Mouse (Mus musculus) liver, adult 2 months (tissue): Measurements from ENCODE around the gene Map3k5. TPM values are rescaled to one million over a fixed set of nuclear protein-coding genes. Genes with fewer than 3 reads are reported as not detected.

Experiments used
- DNase-seq: peaks from one replicate; pipeline ENCODE4 v3.0.0-alpha.2; 2011; ENCODE audit warnings: low read depth, low spot score; ENCODE audit errors: extremely low read depth
- H3K27ac ChIP-seq: fragments of 200-500 bp; replicated peaks from 2 replicates; pipeline ENCODE4 v1.5.1; 2012; ENCODE audit warnings: low read depth, mild to moderate bottlenecking, control low read depth, inconsistent platforms, low read length; ENCODE audit not compliant: insufficient read depth
- H3K27me3 ChIP-seq: fragments of 200-500 bp; 2 replicates; pipeline ENCODE4 v1.6.1; 2012; ENCODE audit warnings: mild to moderate bottlenecking, moderate library complexity, low read length, inconsistent platforms; ENCODE audit not compliant: control insufficient read depth, insufficient read depth
- H3K36me3 ChIP-seq: fragments of 200-500 bp; 2 replicates; pipeline ENCODE4 v1.6.1; 2012; ENCODE audit warnings: low read length, inconsistent platforms; ENCODE audit not compliant: control insufficient read depth, insufficient read depth
- H3K4me1 ChIP-seq: fragments of 200-500 bp; 2 replicates; pipeline ENCODE4 v1.6.1; 2011; ENCODE audit warnings: low read length; ENCODE audit not compliant: control insufficient read depth, insufficient read depth
- H3K4me3 ChIP-seq: fragments of 200-500 bp; 2 replicates; pipeline ENCODE4 v1.5.1; 2011; ENCODE audit warnings: low read depth, mild to moderate bottlenecking, control low read depth, low read length, moderate library complexity; ENCODE audit not compliant: insufficient read depth
- H3K79me2 ChIP-seq: fragments of 200-500 bp; 2 replicates; pipeline ENCODE4 v1.6.1; 2012; ENCODE audit warnings: inconsistent platforms, mild to moderate bottlenecking, low read length, moderate library complexity; ENCODE audit not compliant: control insufficient read depth, insufficient read depth
- H3K9ac ChIP-seq: fragments of 200-500 bp; 2 replicates; pipeline ENCODE4 v1.6.1; 2012; ENCODE audit warnings: low read depth, mild to moderate bottlenecking, control low read depth, inconsistent platforms, low read length
- CTCF ChIP-seq: fragments of 200-500 bp; IDR thresholded peaks from 2 replicates; pipeline ENCODE4 v1.5.1; 2011; ENCODE audit warnings: low read depth, low read length, control low read depth
- POLR2A ChIP-seq: fragments of 200-500 bp; IDR thresholded peaks from 2 replicates; pipeline ENCODE4 v1.6.1; 2011; ENCODE audit warnings: low read length, control low read depth; ENCODE audit not compliant: insufficient read depth; ENCODE audit errors: extremely low read depth
- WGBS: fragments of 180-500 bp; shearing (Covaris S2); methylation state at CpG from one replicate; pipeline ENCODE4 v1.1.7; 2018; 5-methylcytosine and 5-hydroxymethylcytosine counted together
- polyA plus RNA-seq: library from polyadenylated mRNA; depleted of rRNA; stranded (reverse); fragments of >200 nt; gene quantifications from 2 replicates; pipeline ENCODE4 v1.2.3, GENCODE M21; 2012
- total RNA-seq: library from RNA; depleted of rRNA; stranded (reverse); fragments of >200 nt; gene quantifications from 2 replicates; pipeline ENCODE4 v1.2.3, GENCODE M21; 2014

The Map3k5 gene
- total and polyA plus RNA-seq, 2 experiments = 2.9 to 25.4 TPM

DNA sequence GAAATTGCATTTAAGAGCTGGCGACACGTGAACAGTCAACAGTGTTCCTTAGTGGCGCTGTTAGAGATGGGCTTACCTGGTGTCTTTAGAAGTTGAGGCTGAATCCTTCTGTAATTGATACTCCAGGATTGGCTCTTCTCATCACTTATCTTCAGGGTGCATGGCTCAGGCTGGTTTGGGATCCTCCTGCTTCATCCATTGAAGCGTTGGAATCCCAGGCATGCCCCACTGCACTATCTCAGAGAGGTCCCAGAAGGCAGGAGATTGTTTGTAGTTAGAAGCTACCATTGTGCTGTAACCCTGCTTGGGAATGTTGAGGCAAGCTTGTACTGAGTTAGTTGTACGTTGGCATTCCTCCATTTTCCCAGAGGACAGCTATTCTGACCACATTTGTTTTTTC lies 13.6 kb downstream of the Map3k5 start:
- 91% methylated on average over 5 of the region's 5 CpGs for WGBS

DNA sequence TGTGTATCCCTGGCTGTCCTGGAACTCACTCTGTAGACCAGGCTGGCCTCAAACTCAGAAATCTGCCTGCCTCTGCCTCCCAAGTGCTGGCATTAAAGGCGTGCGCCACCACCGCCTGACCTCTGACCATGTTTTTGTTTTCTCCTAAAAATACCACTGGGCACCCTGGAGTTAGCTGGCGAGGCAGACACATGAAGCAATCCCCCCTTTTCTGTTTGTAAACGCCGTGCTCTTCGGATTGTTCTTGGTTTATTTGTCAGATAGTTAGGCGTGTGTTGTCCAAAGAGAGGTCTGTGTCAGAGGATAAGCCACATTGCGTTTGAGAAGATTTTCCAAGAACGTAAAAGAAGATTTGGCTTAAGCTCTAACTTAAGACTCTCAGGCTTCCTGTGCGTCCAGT lies 14.1 kb downstream of the Map3k5 start:
- peaks cover 26% of the 10 kb centered on the region for H3K4me1 ChIP-seq
- H3K79me2 ChIP-seq = peaks cover 2% of the 10 kb centered on the region; the same call in 1 of the 2 replicates
- TF ChIP-seq POLR2A (no peak), CTCF (no peak)
- H3K36me3 ChIP-seq = no peaks in the 10 kb centered on the region
- DNase-seq = peak; percentile 94
- H3K27me3 ChIP-seq = no peaks in the 10 kb centered on the region
- peak overlapping the region; percentile 76 for H3K27ac ChIP-seq
- H3K9ac ChIP-seq = no peak overlapping the region
- H3K4me3 ChIP-seq = no peak overlapping the region
- 32% methylated on average over 11 of the region's 11 CpGs for WGBS

More for the DNA sequence above, 13.6 kb downstream of the Map3k5 start:
- H3K27me3 ChIP-seq = no peaks in the 10 kb centered on the region
- no peaks in the 10 kb centered on the region for H3K36me3 ChIP-seq
- H3K27ac ChIP-seq = peak overlapping the region; percentile 76
- H3K4me1 ChIP-seq = peaks cover 22% of the 10 kb centered on the region
- no peak for TF ChIP-seq POLR2A
- no peak for TF ChIP-seq CTCF
- H3K79me2 ChIP-seq = peaks cover 5% of the 10 kb centered on the region; the same call in 1 of the 2 replicates
- peak; percentile 48 for DNase-seq
- H3K9ac ChIP-seq = no peak overlapping the region
- no peak overlapping the region for H3K4me3 ChIP-seq

DNA sequence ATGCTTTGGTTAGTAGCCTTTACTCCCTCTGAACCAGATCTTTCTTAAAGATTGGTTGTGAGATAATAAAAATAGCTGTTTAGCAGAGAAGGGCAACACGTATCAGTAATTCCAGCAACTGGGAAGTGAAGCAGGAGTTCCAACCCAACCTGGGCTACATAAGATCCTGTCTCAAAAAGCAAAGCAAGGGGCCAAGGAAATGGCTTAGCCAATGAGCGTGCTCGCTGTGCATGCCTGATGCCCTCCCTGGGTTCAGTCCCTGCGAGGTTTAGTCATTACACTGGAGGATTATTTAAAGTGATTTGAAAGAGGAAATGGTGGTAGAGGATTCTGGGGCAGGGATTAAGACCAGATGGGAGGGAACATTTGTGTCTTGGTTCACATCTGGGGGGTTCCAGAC lies 14.8 kb downstream of the Map3k5 start:
- no peaks in the 10 kb centered on the region for H3K27me3 ChIP-seq
- no peak overlapping the region for H3K4me3 ChIP-seq
- H3K9ac ChIP-seq = no peak overlapping the region
- H3K27ac ChIP-seq = peak overlapping the region; percentile 75
- peaks cover 31% of the 10 kb centered on the region for H3K4me1 ChIP-seq
- WGBS = 95% methylated on average over 4 of the region's 4 CpGs
- no peak for TF ChIP-seq POLR2A
- no peak for TF ChIP-seq CTCF
- no peak for DNase-seq
- H3K79me2 ChIP-seq = peaks cover 4% of the 10 kb centered on the region; the same call in 1 of the 2 replicates
- H3K36me3 ChIP-seq = no peaks in the 10 kb centered on the region

GRCm38 (mm10) chr10:19953032-19953761 lies 18.9 kb downstream of the Map3k5 start:
- no peak overlapping the region for H3K4me3 ChIP-seq
- 57% methylated on average over 11 of the region's 11 CpGs for WGBS
- peaks cover 33% of the 10 kb centered on the region for H3K4me1 ChIP-seq
- peak overlapping the region; percentile 75 for H3K27ac ChIP-seq
- H3K79me2 ChIP-seq = peaks cover 20% of the 10 kb centered on the region; the same call in 1 of the 2 replicates
- H3K27me3 ChIP-seq = no peaks in the 10 kb centered on the region
- TF ChIP-seq POLR2A (no peak), CTCF (no peak)
- H3K36me3 ChIP-seq = no peaks in the 10 kb centered on the region
- H3K9ac ChIP-seq = no peak overlapping the region
- peak; percentile 77 for DNase-seq

DNA sequence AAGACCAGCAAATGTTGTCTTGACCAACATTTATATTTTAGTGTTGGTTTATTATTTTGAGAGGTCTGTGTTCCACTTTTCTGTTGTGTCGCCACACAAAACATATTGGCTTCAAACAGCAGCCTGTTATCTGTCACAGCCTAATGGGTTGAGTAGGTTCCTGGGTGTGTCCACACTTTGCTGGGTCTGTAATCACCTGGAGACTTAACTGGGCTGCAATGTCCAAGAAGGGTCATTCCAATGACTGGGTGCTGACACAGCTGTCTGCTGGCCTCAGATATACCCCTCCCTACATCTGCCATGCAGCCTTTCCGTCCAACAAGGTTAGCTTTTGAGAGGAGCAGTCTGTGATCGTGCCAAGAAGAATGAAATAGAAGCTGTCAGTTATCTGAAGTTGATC lies 20.3 kb downstream of the Map3k5 start:
- no peak for DNase-seq
- no peaks in the 10 kb centered on the region for H3K36me3 ChIP-seq
- WGBS = 71% methylated on average over 3 of the region's 3 CpGs
- TF ChIP-seq CTCF (no peak), POLR2A (no peak)
- H3K4me1 ChIP-seq = peaks cover 31% of the 10 kb centered on the region
- peaks cover 25% of the 10 kb centered on the region; the same call in 1 of the 2 replicates for H3K79me2 ChIP-seq
- H3K9ac ChIP-seq = no peak overlapping the region
- no peaks in the 10 kb centered on the region for H3K27me3 ChIP-seq
- H3K4me3 ChIP-seq = no peak overlapping the region
- peak overlapping the region; percentile 44; the same call in 1 of the 2 replicates for H3K27ac ChIP-seq

DNA sequence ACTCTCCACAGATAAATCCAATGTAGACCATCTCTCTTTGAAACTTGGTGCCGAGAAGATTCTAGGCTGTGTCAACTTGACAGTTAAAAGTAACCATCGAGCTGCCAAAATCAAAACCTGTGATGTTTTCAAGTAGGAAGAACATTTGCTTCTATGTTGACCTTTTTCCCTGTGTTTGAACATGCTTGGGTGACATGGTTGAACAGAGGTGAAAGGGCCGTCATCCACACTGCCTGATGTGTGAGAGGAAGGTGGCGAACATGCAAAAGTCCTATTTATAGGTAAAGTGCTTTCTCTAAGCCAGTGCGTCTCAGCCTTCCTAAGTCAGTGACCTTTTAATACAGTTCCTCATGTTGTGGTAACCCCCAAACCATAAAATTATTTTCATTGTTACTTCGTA lies 21.5 kb downstream of the Map3k5 start:
- Histone ChIP-seq H3K36me3 (no peaks in the 10 kb centered on the region), H3K4me1 (peaks cover 31% of the 10 kb centered on the region), H3K4me3 (no peak overlapping the region), H3K79me2 (peaks cover 25% of the 10 kb centered on the region; the same call in 1 of the 2 replicates), H3K9ac (no peak overlapping the region), H3K27ac (peak overlapping the region; percentile 66; the same call in 1 of the 2 replicates), H3K27me3 (no peaks in the 10 kb centered on the region)
- WGBS = 38% methylated on average over 6 of the region's 6 CpGs
- no peak for TF ChIP-seq CTCF
- TF ChIP-seq POLR2A = no peak
- DNase-seq = peak; percentile 71
